Mouse (Mus musculus) gonadal fat pad, adult 2 months (tissue): ENCODE data around the gene Srl. TPM values are rescaled to one million over a fixed set of nuclear protein-coding genes. Genes with fewer than 3 reads are reported as not detected.

ENCODE experiments used
- DNase-seq: peaks from one replicate; pipeline ENCODE4 v3.0.0-alpha.2; 2012; ENCODE audit warnings: low read depth
- polyA plus RNA-seq: library from polyadenylated mRNA; depleted of rRNA; stranded (reverse); fragments of >200 nt; gene quantifications from 2 replicates; pipeline ENCODE4 v1.2.3, GENCODE M21; 2012

Srl gene
- polyA plus RNA-seq, 1 experiment: 4.6 TPM

GRCm38 (mm10) chr16:4519157-4519556, 22.5 kb downstream of the Srl start:
- no peak for DNase-seq

GRCm38 (mm10) chr16:4517906-4518305, 23.7 kb downstream of the Srl start:
- DNase-seq: no peak

- DNase-seq: no peak
Observed at GRCm38 (mm10) chr16:4514383-4514782, 27.2 kb downstream of the Srl start.

- no peak for DNase-seq
Observed at GRCm38 (mm10) chr16:4512661-4513438, 28.8 kb downstream of the Srl start.

GRCm38 (mm10) chr16:4511371-4511770, 30.2 kb downstream of the Srl start:
- no peak for DNase-seq

- no peak for DNase-seq
Observed at GRCm38 (mm10) chr16:4506181-4506580, 35.4 kb downstream of the Srl start.

- no peak for DNase-seq
Observed at GRCm38 (mm10) chr16:4503495-4503894, 38.1 kb downstream of the Srl start.

- DNase-seq: no peak
Observed at GRCm38 (mm10) chr16:4502568-4502967, 39.0 kb downstream of the Srl start.

- no peak for DNase-seq
Observed at GRCm38 (mm10) chr16:4501703-4502102, 39.9 kb downstream of the Srl start.

GRCm38 (mm10) chr16:4500598-4501385, 40.8 kb downstream of the Srl start:
- DNase-seq: no peak

GRCm38 (mm10) chr16:4497762-4498607, 43.6 kb downstream of the Srl start:
- DNase-seq: no peak

- DNase-seq: no peak
Observed at GRCm38 (mm10) chr16:4496470-4496869, 45.1 kb downstream of the Srl start.

- no peak for DNase-seq
Observed at GRCm38 (mm10) chr16:4495861-4496260, 45.8 kb downstream of the Srl start.

- DNase-seq: no peak
Observed at GRCm38 (mm10) chr16:4492777-4493563, 48.6 kb downstream of the Srl start.

- no peak for DNase-seq
Observed at GRCm38 (mm10) chr16:4489114-4489624, 52.4 kb downstream of the Srl start.

GRCm38 (mm10) chr16:4480616-4481265, 60.9 kb downstream of the Srl start:
- no peak for DNase-seq

- no peak for DNase-seq
Observed at GRCm38 (mm10) chr16:4477591-4478215, 63.9 kb downstream of the Srl start.

GRCm38 (mm10) chr16:4474882-4475803, 66.5 kb downstream of the Srl start:
- peak; percentile 52 for DNase-seq
